31 mouse cellular contexts compared by ENCODE assay signal in the genomic region with DNA sequence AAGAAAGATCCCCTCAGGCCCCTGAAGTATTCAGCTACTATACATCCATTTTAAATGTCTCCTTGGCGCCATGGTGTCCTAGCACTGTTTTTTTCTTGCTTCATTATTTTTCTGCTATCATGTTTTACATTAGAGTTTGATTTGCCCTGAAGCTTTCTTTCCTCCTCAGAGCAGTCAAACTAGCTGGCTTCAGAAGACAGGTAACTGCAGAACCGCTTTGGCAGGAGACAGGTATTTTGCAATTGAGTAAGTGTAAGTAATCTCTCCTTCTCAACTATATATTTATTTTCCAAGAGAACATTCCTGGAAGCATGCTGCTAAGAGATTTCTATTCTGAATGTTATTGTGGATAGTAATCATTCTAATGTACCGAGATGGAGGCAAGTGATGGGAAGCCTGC.
"Had no signal": no experiment of that assay in that cellular context is flagged by ENCODE, and none has a peak within 500 bp of the region (broad histone marks: within the 10 kb centered on the region; RNA-seq: fewer than 3 reads in every experiment).

No protein-coding gene starts in this region.

- H3K9ac ChIP-seq: limb, embryonic 12.5 days; limb, embryonic 13.5 days; limb, embryonic 15.5 days; liver, embryonic 12.5 days; liver, embryonic 13.5 days; liver, embryonic 14.5 days; liver, embryonic 15.5 days; liver, postnatal 0 days; lung, embryonic 14.5 days; lung, embryonic 15.5 days; midbrain, embryonic 12.5 days; midbrain, embryonic 13.5 days; midbrain, embryonic 15.5 days; neural tube, embryonic 12.5 days had no signal

- ATAC-seq: liver, embryonic 12.5 days; liver, postnatal 0 days; lung, postnatal 0 days; midbrain, embryonic 13.5 days; midbrain, embryonic 15.5 days; midbrain, embryonic 16.5 days had no signal

- H3K27ac ChIP-seq: left cerebral cortex, adult 2 months; limb, embryonic 12.5 days; limb, embryonic 13.5 days; limb, embryonic 15.5 days; liver, embryonic 12.5 days; liver, embryonic 13.5 days; liver, embryonic 14.5 days; liver, embryonic 15.5 days; lung, embryonic 15.5 days; macrophage; midbrain, embryonic 10.5 days; midbrain, embryonic 12.5 days; midbrain, embryonic 13.5 days; midbrain, embryonic 15.5 days; neural tube, embryonic 12.5 days had no signal

- H3K36me3 ChIP-seq: limb, embryonic 12.5 days; limb, embryonic 13.5 days; limb, embryonic 15.5 days; liver, embryonic 12.5 days; liver, embryonic 13.5 days; liver, embryonic 15.5 days; lung, embryonic 15.5 days; midbrain, embryonic 10.5 days; midbrain, embryonic 12.5 days; midbrain, embryonic 13.5 days; midbrain, embryonic 15.5 days; neural tube, embryonic 12.5 days had no signal

- H3K4me1 ChIP-seq: limb, embryonic 12.5 days; limb, embryonic 15.5 days; liver, embryonic 12.5 days; liver, embryonic 13.5 days; liver, embryonic 15.5 days; lung, embryonic 15.5 days; midbrain, embryonic 10.5 days; midbrain, embryonic 12.5 days; midbrain, embryonic 13.5 days; midbrain, embryonic 15.5 days; neural tube, embryonic 12.5 days had no signal

- H3K9me3 ChIP-seq: limb, embryonic 12.5 days; limb, embryonic 13.5 days; limb, embryonic 15.5 days; liver, embryonic 12.5 days; liver, embryonic 13.5 days; liver, embryonic 15.5 days; lung, embryonic 15.5 days; megakaryocyte, embryonic 14.5 days; midbrain, embryonic 10.5 days; midbrain, embryonic 12.5 days; midbrain, embryonic 13.5 days; midbrain, embryonic 15.5 days; neural tube, embryonic 12.5 days had no signal

- H3K4me3 ChIP-seq: left cerebral cortex, adult 2 months; limb, embryonic 12.5 days; limb, embryonic 13.5 days; limb, embryonic 15.5 days; liver, embryonic 12.5 days; liver, embryonic 13.5 days; liver, embryonic 15.5 days; lung, embryonic 15.5 days; megakaryocyte, embryonic 14.5 days; midbrain, embryonic 10.5 days; midbrain, embryonic 12.5 days; midbrain, embryonic 13.5 days; midbrain, embryonic 15.5 days; myocyte; neural tube, embryonic 12.5 days had no signal

- H3K4me2 ChIP-seq: limb, embryonic 12.5 days; limb, embryonic 13.5 days; limb, embryonic 15.5 days; liver, embryonic 12.5 days; liver, embryonic 13.5 days; liver, embryonic 15.5 days; lung, embryonic 14.5 days; lung, embryonic 15.5 days; midbrain, embryonic 11.5 days; midbrain, embryonic 12.5 days; midbrain, embryonic 13.5 days; midbrain, embryonic 15.5 days; neural tube, embryonic 12.5 days had no signal

- H3K27me3 ChIP-seq: limb, embryonic 12.5 days; limb, embryonic 13.5 days; limb, embryonic 15.5 days; liver, embryonic 12.5 days; liver, embryonic 13.5 days; liver, embryonic 15.5 days; lung, embryonic 15.5 days; megakaryocyte, embryonic 14.5 days; midbrain, embryonic 12.5 days; midbrain, embryonic 13.5 days; midbrain, embryonic 15.5 days; neural tube, embryonic 12.5 days had no signal

- DNase-seq: left cerebral cortex, postnatal 4 days; liver; liver, embryonic 13.5 days; liver, postnatal 0 days; lung, adult 18-20 months; lung, adult 2 months; lung, embryonic 14.5 days; lung, postnatal 10 days; lung, postnatal 14 days; lung, postnatal 36 days; lung, postnatal 4 days; midbrain, embryonic 14.5 days had no signal
